Mouse (Mus musculus) embryo, embryonic 9.5 days (tissue): Measurements from ENCODE around the gene Sh3bgrl2.
"Not testable (repeated sequence)": the region's sequence is repeated elsewhere in the genome, so short reads cannot be mapped to it uniquely, and the experiment has no call there.

Experiments
- DNase-seq: peaks from one replicate; pipeline ENCODE4 v3.0.0-alpha.2; 2017; ENCODE audit errors: extremely low spot score

Sh3bgrl2 gene

GRCm38 (mm10) chr9:83547830-83548689, at the start of gene Sh3bgrl2:
Sh3bgrl2 (plus strand) TSS chr9:83548327.
- peak; percentile 88 for DNase-seq

GRCm38 (mm10) chr9:83519081-83519480, 29.0 kb upstream of the Sh3bgrl2 start:
- DNase-seq, result not testable (repeated sequence)

GRCm38 (mm10) chr9:83519510-83520155, 28.5 kb upstream of the Sh3bgrl2 start:
- no peak for DNase-seq

DNA sequence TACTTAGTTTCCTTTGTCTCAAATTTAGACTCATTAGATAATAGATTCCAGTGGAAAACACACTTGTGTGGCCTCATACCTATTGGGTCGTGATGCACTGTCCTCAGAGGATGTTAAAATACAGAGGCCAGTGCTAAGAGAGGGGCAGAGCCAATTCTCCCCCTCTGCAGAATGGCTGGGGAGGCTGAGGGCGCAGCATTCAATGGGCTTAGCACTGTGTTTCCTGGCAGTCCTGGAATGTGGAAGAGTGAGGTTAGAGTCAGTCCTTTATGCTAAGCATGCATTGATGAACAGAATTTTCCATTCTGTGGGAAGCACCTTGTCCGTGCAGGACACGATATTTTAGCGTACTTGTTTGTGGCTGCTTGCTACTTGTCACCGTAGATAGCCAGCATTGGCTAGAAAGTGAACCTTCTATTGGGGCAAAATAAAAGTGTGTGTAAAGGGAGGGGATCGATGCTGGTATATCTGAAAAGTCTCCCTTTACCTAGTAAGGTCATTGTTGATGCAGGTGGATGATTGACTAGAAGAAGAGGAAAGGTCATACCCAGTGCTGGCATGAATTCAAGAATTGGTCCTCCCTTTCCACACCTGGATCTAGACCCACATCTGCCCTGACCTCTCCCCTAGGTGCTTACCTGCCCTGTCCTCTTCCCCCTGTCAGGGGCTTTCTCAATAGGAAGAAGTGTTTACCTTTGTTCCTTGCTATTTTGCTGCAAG, 20.6 kb upstream of the Sh3bgrl2 start:
- no peak for DNase-seq

DNA sequence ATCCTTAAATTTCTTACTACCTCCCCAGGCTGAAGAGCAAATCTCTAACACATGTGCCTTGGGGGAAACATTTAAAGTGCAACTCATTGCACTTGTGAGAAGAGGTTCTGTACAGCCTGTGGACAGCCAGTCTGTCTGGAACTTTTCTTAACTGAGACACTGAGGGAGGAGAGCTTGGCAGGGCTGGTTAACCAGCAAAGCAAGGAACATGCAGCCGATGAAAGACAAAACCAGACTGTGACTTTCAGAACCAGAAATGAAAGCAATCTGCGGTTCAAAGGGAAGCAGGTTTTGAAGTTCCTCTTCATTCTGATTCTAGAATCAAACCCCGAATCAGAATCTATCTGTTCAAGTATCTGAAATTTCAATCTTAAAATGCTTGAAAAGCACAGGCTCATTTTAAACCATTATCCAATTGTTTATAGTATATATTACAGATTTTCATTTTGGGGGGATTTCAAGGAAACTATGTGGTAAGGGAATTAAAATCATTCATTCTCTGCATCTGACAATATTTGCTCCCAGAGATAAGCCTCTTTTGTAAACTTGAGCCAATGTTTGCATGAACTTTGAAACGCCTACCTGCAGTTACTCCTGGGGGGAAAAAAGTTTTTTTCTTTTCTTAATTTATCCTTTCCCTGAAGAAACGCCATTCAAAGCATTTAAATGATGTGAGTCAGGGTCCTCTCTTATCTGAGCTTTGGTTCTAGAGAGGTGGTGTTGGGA, 14.9 kb upstream of the Sh3bgrl2 start:
- no peak for DNase-seq

- no peak for DNase-seq
Observed at GRCm38 (mm10) chr9:83536959-83537358, 11.2 kb upstream of the Sh3bgrl2 start.

DNA sequence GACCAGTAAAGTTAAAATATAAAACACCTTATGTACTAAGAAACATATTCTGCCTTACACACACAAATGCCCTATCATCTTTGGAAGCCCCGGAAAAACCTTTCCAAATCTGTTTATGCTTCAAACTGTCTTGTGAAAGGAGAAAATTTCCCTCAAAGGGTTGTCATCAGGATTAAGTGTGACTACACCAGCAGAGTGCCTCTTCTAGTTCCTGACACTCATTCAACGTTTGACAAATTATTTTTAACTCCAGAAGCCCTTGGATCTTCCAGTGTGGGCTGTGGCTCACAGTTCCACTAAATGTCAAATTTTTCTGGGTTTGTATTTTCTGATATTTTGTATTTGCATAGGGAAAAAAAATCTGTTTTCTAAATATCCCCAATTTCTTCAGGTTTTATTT, 10.6 kb upstream of the Sh3bgrl2 start:
- DNase-seq, result no peak

GRCm38 (mm10) chr9:83537921-83538536, 10.1 kb upstream of the Sh3bgrl2 start:
- DNase-seq, result no peak

DNA sequence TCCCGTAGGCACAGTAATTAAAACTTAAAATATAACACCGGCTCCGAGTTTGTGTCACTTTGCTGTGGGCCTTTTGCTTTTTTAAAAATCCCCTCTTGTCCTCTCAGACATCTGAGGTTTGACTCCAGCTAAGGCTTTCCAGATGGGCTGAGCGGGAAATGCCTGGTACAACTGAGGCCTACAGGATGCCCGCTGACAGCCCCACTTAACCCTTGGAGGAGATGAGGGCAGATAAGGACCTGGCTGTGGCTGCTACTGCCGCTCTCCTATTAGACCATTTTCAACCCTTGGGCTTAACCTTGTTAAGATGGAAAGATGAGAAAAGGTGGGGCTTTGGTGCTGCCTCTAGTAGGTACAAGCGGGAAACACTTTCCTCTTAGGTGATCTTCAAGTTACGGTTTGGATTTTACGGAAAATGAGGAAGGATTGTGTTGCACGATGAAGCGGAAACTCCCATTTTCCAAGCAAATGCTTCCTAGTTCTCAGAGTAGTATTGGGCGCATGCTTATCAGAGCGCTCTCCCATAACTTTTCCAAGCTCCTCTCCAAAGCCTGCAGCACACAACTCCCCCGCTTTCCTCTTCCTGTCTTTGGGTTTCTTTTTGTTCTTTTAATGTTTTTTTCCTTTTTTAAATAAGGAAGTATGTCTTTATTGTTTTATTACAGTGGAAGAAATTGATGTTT, 8.2 kb upstream of the Sh3bgrl2 start:
- DNase-seq, result no peak

GRCm38 (mm10) chr9:83540492-83540857, 7.7 kb upstream of the Sh3bgrl2 start:
- DNase-seq, result no peak

- no peak for DNase-seq
Observed at GRCm38 (mm10) chr9:83540975-83541374, 7.2 kb upstream of the Sh3bgrl2 start.

DNA sequence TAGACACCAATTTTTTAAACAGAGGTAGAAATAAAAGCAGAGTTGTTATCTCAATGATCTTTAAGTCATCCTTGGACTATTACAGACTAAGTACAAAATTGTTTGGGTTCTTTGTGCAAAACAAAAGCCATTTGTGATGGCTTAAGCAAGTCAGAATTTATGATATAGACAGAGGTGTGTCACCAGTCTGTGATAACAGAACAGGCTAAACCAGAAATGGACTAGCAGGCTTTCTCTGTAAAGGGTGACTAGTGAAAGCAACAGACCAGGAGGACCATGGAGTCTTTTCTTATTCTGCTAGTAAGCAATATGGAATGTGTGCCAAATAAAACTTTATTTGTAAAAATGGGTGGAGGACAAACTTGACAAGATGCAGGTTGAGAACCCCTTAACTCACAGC, 2.9 kb upstream of the Sh3bgrl2 start:
- no peak for DNase-seq

- DNase-seq, result no peak
Observed at GRCm38 (mm10) chr9:83546316-83546715, 1.8 kb upstream of the Sh3bgrl2 start.

GRCm38 (mm10) chr9:83547229-83547628, 898 bp upstream of the Sh3bgrl2 start:
- no peak for DNase-seq

DNA sequence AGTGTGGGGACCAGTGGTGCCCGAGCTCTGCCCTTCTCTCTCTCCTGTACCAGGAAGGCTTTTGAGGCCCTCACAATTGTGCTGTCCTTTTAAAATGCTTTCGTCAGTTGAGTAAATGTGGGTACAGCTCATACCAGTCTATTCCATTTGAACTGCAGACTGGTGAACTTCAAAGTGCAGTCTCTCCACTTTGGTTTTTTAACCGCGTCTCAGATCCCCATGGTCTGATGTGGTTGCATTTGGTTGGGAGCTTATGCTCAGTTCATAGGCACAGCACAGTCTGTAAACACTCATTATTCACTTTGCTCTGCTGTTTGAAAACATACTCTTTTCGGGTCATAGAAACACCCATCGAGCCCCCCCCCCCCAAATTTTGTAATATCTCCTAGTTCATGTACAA, 1.7 kb downstream of the Sh3bgrl2 start:
- DNase-seq, result no peak

DNA sequence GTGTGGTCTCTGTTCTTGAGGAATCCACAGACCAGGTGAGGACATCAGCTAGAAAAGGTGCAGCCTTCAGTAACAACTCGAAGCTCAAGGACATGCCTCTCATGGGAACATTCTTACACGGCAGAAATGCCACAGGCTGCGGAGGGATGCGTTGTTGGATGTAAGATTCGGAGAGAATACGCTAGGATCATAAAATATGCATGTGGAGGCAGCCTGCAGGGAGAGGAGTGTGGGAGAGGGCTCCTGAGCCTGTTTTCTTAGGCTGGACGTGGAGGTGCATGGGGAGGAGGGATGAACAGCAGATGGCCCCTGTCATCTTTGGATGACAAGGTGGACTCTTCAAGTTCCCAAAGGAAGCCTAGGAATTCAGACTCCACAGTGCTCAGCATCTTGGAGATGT, 3.0 kb downstream of the Sh3bgrl2 start:
- DNase-seq, result no peak

GRCm38 (mm10) chr9:83551632-83552031, 3.5 kb downstream of the Sh3bgrl2 start:
- no peak for DNase-seq

GRCm38 (mm10) chr9:83555580-83555979, 7.5 kb downstream of the Sh3bgrl2 start:
- DNase-seq, result no peak

DNA sequence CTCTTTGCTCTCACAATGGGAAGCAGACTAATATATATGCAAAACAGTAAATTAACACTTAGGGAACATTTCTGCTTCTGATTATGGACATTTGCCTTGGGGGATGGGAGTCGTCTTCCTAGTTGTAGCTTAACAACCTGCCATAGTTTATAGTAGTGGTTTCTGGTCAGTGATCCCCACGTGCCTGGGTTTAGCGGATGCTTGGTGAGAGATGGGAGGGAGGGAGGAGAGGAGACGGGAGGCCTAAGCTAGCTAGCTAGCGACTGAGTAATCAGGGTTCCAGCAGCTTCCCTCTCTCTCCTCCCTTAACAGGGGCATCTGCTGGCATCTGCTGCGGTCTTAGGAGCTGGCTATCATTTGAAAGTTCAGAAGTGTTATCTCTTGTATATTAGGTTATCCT, 8.1 kb downstream of the Sh3bgrl2 start:
- DNase-seq, result no peak

DNA sequence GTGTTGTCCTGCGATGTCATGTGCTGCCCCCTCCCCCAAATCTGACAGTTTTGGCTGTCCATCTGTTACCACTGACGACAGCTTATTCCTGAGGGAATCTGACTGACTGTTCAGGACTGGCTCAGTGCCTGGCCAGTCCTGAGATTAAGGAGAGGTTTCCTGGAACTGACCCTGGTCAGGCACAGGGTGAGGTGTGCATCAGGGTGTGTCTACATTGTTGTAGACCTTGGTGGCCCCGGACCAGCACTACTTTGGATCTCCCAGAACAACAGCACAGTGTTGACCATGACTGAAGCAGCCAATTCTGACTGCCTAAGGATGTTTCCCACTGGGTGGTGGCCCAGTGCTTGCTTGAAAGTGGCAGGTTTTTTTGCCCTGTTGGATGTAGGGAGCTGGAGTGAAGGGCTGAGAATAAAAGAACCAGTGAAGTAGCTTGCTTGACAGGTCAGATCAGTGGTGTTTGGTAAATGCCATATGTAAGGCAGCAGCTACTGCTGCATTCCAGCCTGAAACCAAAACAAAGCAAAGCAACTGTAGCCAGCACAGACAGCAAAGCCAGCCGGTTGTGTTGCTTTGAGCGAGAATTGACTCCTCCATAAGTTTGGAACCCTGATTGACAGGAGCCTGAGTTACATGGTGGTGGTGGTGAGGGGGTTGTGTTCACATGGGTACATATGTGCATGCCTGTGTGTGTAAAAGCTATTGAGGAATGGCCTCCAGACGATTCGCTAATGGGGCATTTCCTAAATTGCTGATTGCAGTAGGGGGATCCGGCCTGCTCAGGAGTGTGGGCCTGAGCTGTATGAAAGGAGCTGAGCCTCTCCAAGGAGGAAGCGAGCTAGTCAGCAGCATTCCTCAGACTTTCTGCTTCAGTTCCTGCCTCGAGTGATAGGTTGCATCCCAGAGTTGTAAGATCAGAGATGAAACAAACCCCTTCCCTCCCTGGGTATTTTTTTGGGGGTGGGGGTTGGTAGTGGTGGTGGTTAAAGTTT, 8.9 kb downstream of the Sh3bgrl2 start:
- no peak for DNase-seq
